Mouse (Mus musculus): Measurements from ENCODE around the gene Gm44965.

GRCm38 (mm10) chr6:48646995-48647394, 53.3 kb downstream of the Gm44965 start, which contains the start of gene Gimap8:
- TF ChIP-seq POLR2A (IDR thresholded peaks at IDR 0.05; ENCODE audit: borderline replicate concordance, extremely low read depth, low read depth, low read length), result peak; percentile 23; the same call in 1 of the 2 replicates
- TF ChIP-seq CTCF (IDR thresholded peaks at IDR 0.05; ENCODE audit: insufficient read depth, low read length), result peak; percentile 80
